Mouse (Mus musculus) midbrain, embryonic 11.5 days (tissue): ENCODE data around the gene Cd5l. TPM values are rescaled to one million over a fixed set of nuclear protein-coding genes. Genes with fewer than 3 reads are reported as not detected.
"Not testable (repeated sequence)": the region's sequence is repeated elsewhere in the genome, so short reads cannot be mapped to it uniquely, and the experiment has no call there.

Experiments used
- ATAC-seq: fragments of 200-750 bp; cut with Nextera tagmentation; 2 replicates; pipeline ENCODE4 v1.8.0; 2017; ENCODE audit warnings: moderate TSS enrichment, moderate library complexity; ENCODE audit not compliant: low FRiP score
- DNase-seq: peaks from one replicate; pipeline ENCODE4 v3.0.0; 2015; ENCODE audit warnings: low spot score; ENCODE audit errors: missing footprints
- H3K27ac ChIP-seq: fragments of 300-500 bp; sonication (generic); 2 replicates; pipeline ENCODE4 v1.5.1; 2014; ENCODE audit warnings: low read depth, low read length
- H3K27me3 ChIP-seq: fragments of 300-500 bp; sonication (generic); 2 replicates; pipeline ENCODE4 v1.6.1; 2014; ENCODE audit warnings: mild to moderate bottlenecking, low read length, moderate library complexity, mixed read lengths; ENCODE audit not compliant: control insufficient read depth, insufficient read depth
- H3K36me3 ChIP-seq: fragments of 300-500 bp; sonication (generic); 2 replicates; pipeline ENCODE4 v1.6.1; 2014; ENCODE audit warnings: mild to moderate bottlenecking, low read length, moderate library complexity, mixed read lengths; ENCODE audit not compliant: control insufficient read depth, insufficient read depth
- H3K4me1 ChIP-seq: fragments of 300-500 bp; sonication (generic); 2 replicates; pipeline ENCODE4 v1.6.1; 2014; ENCODE audit warnings: low read length; ENCODE audit not compliant: control insufficient read depth, insufficient read depth
- H3K4me2 ChIP-seq: fragments of 300-500 bp; sonication (generic); 2 replicates; pipeline ENCODE4 v1.6.1; 2014; ENCODE audit warnings: mild to moderate bottlenecking, moderate library complexity
- H3K4me3 ChIP-seq: fragments of 300-500 bp; sonication (generic); 2 replicates; pipeline ENCODE4 v1.5.1; 2014; ENCODE audit warnings: low read depth, low read length
- H3K9ac ChIP-seq: fragments of 300-500 bp; sonication (generic); 2 replicates; pipeline ENCODE4 v1.6.1; 2014; ENCODE audit warnings: low read length
- H3K9me3 ChIP-seq: fragments of 300-500 bp; sonication (generic); 2 replicates; pipeline ENCODE4 v1.6.1; 2016; ENCODE audit warnings: low read length; ENCODE audit not compliant: control insufficient read depth
- WGBS: fragments of 180-500 bp; shearing (Covaris S2); extraction: QIAGEN DNeasy Blood & Tissue Kit; methylation state at CpG from one replicate; pipeline ENCODE4 v1.1.7; 2014; 5-methylcytosine and 5-hydroxymethylcytosine counted together
- polyA plus RNA-seq: library from polyadenylated mRNA; unstranded; fragments of >200 nt; fragmentation: Nextera tagmentation; extraction: Ambion mirVana; gene quantifications from 2 replicates; pipeline ENCODE4 v1.2.1, GENCODE M21; 2014

Gene Cd5l
- 0.10 and 0.11 TPM in 2 replicates for polyA plus RNA-seq

DNA sequence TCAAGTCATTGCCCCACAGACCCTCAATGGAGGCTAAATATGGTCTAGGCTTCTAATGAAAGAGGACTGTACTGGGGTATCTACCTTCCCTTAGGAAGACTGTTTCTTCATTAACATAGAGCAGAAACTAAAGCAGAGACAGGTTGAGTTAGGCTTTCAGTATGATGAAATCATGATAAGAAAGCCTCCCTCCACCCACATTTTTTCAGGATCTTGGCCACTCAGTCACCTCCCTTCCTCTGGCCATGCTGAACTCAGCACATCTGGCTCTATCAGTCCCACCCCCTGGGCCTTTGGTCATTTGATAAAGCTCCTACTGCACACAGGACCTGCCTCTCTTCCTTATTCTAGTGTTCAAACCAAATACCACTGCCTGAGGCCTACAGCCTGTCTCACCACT lies at the start of gene Cd5l:
TSS of gene Cd5l (plus strand) at position 301 of the 400 bp plus-strand sequence.
- H3K4me1 ChIP-seq: no peaks in the 10 kb centered on the region
- H3K36me3 ChIP-seq: no peaks in the 10 kb centered on the region
- no peak within 1 kb of the TSS for H3K4me2 ChIP-seq
- H3K9me3 ChIP-seq: no peaks in the 10 kb centered on the region
- H3K9ac ChIP-seq: no peak within 1 kb of the TSS
- H3K27me3 ChIP-seq: no peaks in the 10 kb centered on the region
- DNase-seq (no peak), ATAC-seq (no peak)
- H3K27ac ChIP-seq: no peak within 1 kb of the TSS
- H3K4me3 ChIP-seq: no peak within 1 kb of the TSS

DNA sequence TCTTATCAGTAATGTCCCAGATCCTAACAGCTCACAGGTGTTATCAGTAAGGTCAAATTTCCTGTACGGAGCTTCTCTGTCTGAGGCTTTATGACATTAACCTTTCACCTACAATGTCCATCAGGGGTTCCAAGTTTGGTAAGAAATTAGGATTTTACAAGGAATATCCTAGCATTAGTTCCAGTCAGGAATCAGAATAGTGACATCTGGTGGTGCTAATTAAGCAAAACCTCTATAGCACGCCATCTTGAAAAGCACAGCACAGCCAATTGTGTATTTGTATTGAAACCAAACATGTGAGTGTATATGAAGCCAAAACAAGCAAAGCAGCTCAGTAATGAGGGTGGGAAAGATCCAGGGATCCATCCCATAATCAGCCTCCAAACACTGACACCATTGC lies 47.8 kb upstream of the Cd5l start:
- H3K4me3 ChIP-seq: no peak overlapping the region
- H3K9ac ChIP-seq: no peak overlapping the region
- no peaks in the 10 kb centered on the region for H3K36me3 ChIP-seq
- 81% methylated on average over 2 of the region's 2 CpGs for WGBS
- no peak overlapping the region for H3K27ac ChIP-seq
- DNase-seq (no peak), ATAC-seq (no peak)
- no peak overlapping the region for H3K4me2 ChIP-seq
- no peaks in the 10 kb centered on the region for H3K27me3 ChIP-seq
- no peaks in the 10 kb centered on the region for H3K9me3 ChIP-seq
- no peaks in the 10 kb centered on the region for H3K4me1 ChIP-seq

DNA sequence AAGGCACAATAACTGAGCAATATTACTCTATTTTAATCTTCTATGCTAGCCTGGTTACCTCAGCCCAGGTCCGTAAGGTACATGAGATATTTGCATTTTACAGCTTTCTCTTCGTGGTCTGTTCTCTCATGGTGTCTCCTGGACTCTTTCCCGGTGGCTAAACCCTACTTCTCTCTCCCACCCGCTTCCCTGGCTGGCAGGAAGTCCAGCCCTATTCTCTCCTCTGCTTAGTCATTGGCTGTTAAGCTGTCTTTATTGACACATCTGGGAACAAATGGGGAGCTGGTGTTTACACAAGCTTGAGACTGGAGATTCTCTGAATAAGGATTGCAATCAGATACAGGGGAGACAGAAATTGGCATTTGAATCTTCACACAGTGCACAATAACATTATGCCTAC lies 35.1 kb upstream of the Cd5l start:
- Histone ChIP-seq H3K9ac (no peak overlapping the region), H3K27ac (no peak overlapping the region), H3K27me3 (no peaks in the 10 kb centered on the region), H3K36me3 (no peaks in the 10 kb centered on the region), H3K9me3 (no peaks in the 10 kb centered on the region), H3K4me1 (no peaks in the 10 kb centered on the region), H3K4me3 (no peak overlapping the region), H3K4me2 (no peak overlapping the region)
- no peak for ATAC-seq
- no peak for DNase-seq
- WGBS: 59% methylated on average over 4 of the region's 4 CpGs

DNA sequence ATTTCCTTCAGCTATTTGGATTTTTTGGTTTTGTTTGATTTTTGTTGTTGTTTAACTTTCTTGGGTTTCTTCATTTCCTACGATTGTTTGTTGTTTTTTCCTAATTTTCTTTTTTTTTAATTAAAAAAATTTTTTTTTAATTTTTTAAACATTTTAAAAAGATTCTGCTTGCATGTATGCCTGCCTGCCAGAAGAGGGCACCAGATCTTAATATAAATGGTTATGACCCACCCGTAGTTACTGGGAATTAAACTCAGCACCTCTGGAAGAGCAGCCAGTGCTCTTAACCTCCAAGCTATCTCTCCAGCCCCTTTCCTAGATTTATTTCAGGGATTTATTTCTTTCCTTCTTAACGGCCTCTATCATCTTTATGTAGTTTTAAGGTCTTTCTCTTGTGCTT lies 33.9 kb upstream of the Cd5l start:
- Histone ChIP-seq H3K4me3 (no peak overlapping the region), H3K9me3 (no peaks in the 10 kb centered on the region), H3K9ac (no peak overlapping the region), H3K27ac (no peak overlapping the region), H3K27me3 (no peaks in the 10 kb centered on the region), H3K4me1 (no peaks in the 10 kb centered on the region), H3K36me3 (no peaks in the 10 kb centered on the region), H3K4me2 (no peak overlapping the region)
- ATAC-seq (no peak), DNase-seq (no peak)
- 15% methylated on average over 3 of the region's 3 CpGs for WGBS

DNA sequence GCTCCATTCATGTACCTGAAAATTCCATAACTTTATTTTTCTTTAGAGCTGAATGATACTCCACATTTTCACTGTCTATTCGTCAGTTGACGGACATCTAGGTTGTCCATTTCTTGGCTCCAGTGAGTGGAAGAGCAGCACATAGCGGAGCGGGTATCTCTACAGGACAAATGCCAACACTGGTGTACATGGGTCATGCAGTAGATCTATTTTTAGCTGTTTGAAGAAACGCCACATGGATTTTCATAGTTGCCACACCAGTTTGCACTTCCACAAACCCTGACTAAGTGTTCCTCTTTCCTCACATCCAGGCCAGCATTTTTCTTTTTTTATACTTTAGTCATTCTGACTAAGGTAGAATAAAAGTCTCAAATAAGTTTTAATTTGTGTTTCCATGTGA lies 19.8 kb upstream of the Cd5l start:
- no peaks in the 10 kb centered on the region for H3K4me1 ChIP-seq
- no peak overlapping the region for H3K9ac ChIP-seq
- H3K4me2 ChIP-seq: no peak overlapping the region
- H3K27ac ChIP-seq: no peak overlapping the region
- no peaks in the 10 kb centered on the region for H3K36me3 ChIP-seq
- no peak for DNase-seq
- no peaks in the 10 kb centered on the region for H3K9me3 ChIP-seq
- no peaks in the 10 kb centered on the region for H3K27me3 ChIP-seq
- no peak for ATAC-seq
- 90% methylated on average over 5 of the region's 5 CpGs for WGBS
- no peak overlapping the region for H3K4me3 ChIP-seq

DNA sequence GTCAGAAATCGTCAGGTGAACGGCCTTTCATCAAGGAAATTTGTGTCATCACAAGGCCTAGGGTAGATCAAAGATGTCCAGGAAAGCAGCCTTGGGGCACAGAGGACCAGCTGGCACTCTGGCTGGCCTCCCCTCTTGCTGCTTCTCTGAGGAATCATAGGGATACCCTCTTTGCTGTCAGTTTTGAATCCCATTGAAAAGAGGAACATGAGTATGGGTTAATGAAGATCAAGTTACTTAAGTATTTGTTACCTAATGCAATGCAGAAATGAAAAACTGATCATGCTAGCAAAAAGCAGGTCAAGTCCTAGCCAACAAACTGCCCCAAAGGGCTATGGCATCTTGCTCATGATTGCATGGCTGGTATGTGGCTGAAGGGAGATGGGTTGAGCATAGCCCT lies 6.7 kb upstream of the Cd5l start:
- ATAC-seq: not testable (repeated sequence)
- 87% methylated on average over 2 of the region's 2 CpGs for WGBS

DNA sequence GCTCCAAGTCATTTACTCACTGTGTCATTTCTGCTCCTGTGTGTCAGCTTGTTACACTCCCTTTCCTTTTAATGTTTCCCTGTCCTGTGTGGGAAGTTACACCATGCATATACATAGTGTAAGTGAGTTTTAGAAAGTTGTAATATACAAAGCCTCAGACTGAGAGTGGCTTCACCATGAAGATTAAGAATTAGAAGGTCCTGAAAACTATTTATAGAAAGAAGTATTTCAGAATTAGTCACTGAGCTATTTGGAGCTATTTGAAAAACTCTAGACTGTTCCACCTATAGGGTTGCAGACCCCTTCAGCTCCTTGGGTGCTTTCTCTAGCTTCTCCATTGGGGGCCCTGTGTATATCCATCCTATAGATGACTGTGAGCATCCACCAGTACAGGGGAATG lies 1.5 kb downstream of the Cd5l start:
- Histone ChIP-seq H3K4me3 (no peak overlapping the region), H3K9me3 (no peaks in the 10 kb centered on the region), H3K9ac (no peak overlapping the region), H3K27ac (no peak overlapping the region), H3K27me3 (no peaks in the 10 kb centered on the region), H3K4me1 (no peaks in the 10 kb centered on the region), H3K36me3 (no peaks in the 10 kb centered on the region), H3K4me2 (no peak overlapping the region)
- ATAC-seq (no peak), DNase-seq (no peak)

More for the DNA sequence above, 6.7 kb upstream of the Cd5l start:
- H3K27ac ChIP-seq, DNase-seq, H3K4me1 ChIP-seq, H3K9me3 ChIP-seq, H3K9ac ChIP-seq, H3K4me3 ChIP-seq, H3K36me3 ChIP-seq, H3K27me3 ChIP-seq, H3K4me2 ChIP-seq: not testable (repeated sequence)

DNA sequence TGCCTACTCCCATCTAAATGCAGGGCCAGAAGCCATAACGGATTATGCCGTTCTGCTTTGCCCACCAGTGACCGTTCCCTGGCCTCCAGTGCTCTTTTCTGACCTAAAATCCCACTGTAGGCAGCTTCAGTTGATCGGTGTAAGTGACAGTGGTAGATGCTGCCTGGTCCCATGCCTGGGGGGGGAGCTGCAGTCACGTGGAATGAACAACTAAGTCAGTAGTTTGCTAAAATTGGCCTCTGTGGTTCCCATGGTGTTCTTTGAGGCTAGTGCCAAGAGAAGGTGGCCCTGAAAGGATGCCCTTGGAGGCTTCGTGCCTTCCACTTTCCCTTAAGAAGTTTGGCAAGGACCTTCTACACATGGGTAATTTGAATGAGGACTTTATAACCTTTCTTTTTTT lies 2.8 kb downstream of the Cd5l start:
- H3K9me3 ChIP-seq: no peaks in the 10 kb centered on the region
- no peak overlapping the region for H3K4me2 ChIP-seq
- H3K27me3 ChIP-seq: no peaks in the 10 kb centered on the region
- DNase-seq (no peak), ATAC-seq (no peak)
- H3K9ac ChIP-seq: no peak overlapping the region
- H3K27ac ChIP-seq: no peak overlapping the region
- 84% methylated on average over 6 of the region's 6 CpGs for WGBS
- no peak overlapping the region for H3K4me3 ChIP-seq
- H3K4me1 ChIP-seq: no peaks in the 10 kb centered on the region
- no peaks in the 10 kb centered on the region for H3K36me3 ChIP-seq

DNA sequence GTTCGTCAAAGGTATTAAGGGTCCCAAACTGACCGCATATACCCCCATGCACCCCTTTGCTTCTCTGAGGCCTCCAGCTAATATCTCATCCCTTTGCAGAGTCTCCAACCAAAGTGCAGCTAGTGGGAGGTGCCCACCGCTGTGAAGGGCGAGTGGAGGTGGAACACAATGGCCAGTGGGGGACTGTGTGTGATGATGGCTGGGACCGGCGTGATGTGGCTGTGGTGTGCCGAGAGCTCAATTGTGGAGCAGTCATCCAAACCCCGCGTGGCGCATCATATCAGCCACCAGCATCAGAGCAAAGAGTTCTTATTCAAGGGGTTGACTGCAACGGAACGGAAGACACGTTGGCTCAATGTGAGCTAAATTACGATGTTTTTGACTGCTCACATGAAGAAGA lies 8.0 kb downstream of the Cd5l start:
- no peak overlapping the region for H3K4me3 ChIP-seq
- no peaks in the 10 kb centered on the region for H3K27me3 ChIP-seq
- H3K36me3 ChIP-seq: no peaks in the 10 kb centered on the region
- no peak overlapping the region for H3K4me2 ChIP-seq
- H3K9ac ChIP-seq: no peak overlapping the region
- no peak overlapping the region for H3K27ac ChIP-seq
- H3K4me1 ChIP-seq: no peaks in the 10 kb centered on the region
- ATAC-seq (no peak), DNase-seq (no peak)
- no peaks in the 10 kb centered on the region for H3K9me3 ChIP-seq
- WGBS: 92% methylated on average over 14 of the region's 14 CpGs

DNA sequence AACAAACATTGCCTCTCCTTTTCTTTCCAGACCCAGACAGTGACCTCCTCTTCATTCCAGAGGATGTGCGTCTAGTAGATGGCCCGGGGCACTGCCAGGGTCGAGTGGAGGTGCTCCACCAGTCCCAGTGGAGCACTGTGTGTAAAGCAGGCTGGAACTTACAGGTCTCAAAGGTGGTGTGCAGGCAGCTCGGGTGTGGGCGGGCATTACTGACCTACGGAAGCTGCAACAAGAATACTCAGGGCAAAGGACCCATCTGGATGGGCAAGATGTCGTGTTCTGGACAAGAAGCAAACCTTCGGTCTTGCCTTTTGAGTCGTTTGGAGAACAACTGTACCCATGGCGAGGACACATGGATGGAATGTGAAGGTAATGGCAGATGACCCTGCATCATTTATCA lies 9.8 kb downstream of the Cd5l start:
- Histone ChIP-seq H3K27ac (no peak overlapping the region), H3K36me3 (no peaks in the 10 kb centered on the region), H3K4me2 (no peak overlapping the region), H3K27me3 (no peaks in the 10 kb centered on the region), H3K4me3 (no peak overlapping the region), H3K9ac (no peak overlapping the region), H3K9me3 (no peaks in the 10 kb centered on the region), H3K4me1 (no peaks in the 10 kb centered on the region)
- ATAC-seq: no peak
- no peak for DNase-seq
- WGBS: 90% methylated on average over 10 of the region's 10 CpGs
